Mouse (Mus musculus): ENCODE measurements at regions not wholly inside any gene's neighbourhood (a gene's known extent, or its start where the extent isn't known, plus 50 kb on each side); places are given as distances from the start of the nearest gene placed in this dataset.

GRCm38 (mm10) chr1:77930661-77931060 lies 266.3 kb downstream of the Pax3 start:
- H3K27me3 ChIP-seq (replicated peaks) = no peaks in the 10 kb centered on the region
- H3K4me1 ChIP-seq = 0 out of 2 replicates have a peak, but pooled peaks cover 4% of the 10 kb centered on the region
- no peak for ATAC-seq (ENCODE audit: low FRiP score, low read depth)
- no peak overlapping the region for H3K4me3 ChIP-seq
- no peaks in the 10 kb centered on the region for H3K36me3 ChIP-seq
- WGBS = 86% methylated on average over 6 of the region's 6 CpGs
- H3K9me3 ChIP-seq = no peaks in the 10 kb centered on the region
- H3K4me2 ChIP-seq (replicated peaks) = no peak overlapping the region
- no peak overlapping the region for H3K27ac ChIP-seq
- no peak overlapping the region for H3K9ac ChIP-seq

GRCm38 (mm10) chr1:77929552-77929951 lies 267.4 kb downstream of the Pax3 start:
- Histone ChIP-seq H3K27me3 (replicated peaks) (no peaks in the 10 kb centered on the region), H3K9ac (no peak overlapping the region), H3K4me1 (0 out of 2 replicates have a peak, but pooled peaks cover 4% of the 10 kb centered on the region), H3K27ac (no peak overlapping the region), H3K9me3 (no peaks in the 10 kb centered on the region), H3K4me2 (replicated peaks) (no peak overlapping the region), H3K4me3 (no peak overlapping the region), H3K36me3 (no peaks in the 10 kb centered on the region)
- ATAC-seq (ENCODE audit: low FRiP score, low read depth) = no peak
- WGBS = 14% methylated on average over 8 of the region's 8 CpGs

GRCm38 (mm10) chr1:77926146-77926545 lies 270.8 kb downstream of the Pax3 start:
- ATAC-seq (ENCODE audit: low FRiP score, low read depth) = no peak
- 90% methylated on average over 3 of the region's 3 CpGs for WGBS

GRCm38 (mm10) chr1:77896226-77896625 lies 300.7 kb downstream of the Pax3 start:
- Histone ChIP-seq H3K4me1 (no peaks in the 10 kb centered on the region), H3K36me3 (no peaks in the 10 kb centered on the region), H3K4me2 (replicated peaks) (no peak overlapping the region), H3K27ac (no peak overlapping the region), H3K4me3 (no peak overlapping the region), H3K9ac (no peak overlapping the region), H3K27me3 (replicated peaks) (no peaks in the 10 kb centered on the region), H3K9me3 (no peaks in the 10 kb centered on the region)
- no peak for ATAC-seq (ENCODE audit: low FRiP score, low read depth)
- 66% methylated on average over 5 of the region's 5 CpGs for WGBS

More at GRCm38 (mm10) chr1:77926146-77926545, 270.8 kb downstream of the Pax3 start:
- Histone ChIP-seq H3K4me3 (no peak overlapping the region), H3K4me2 (replicated peaks) (no peak overlapping the region), H3K27ac (no peak overlapping the region), H3K36me3 (no peaks in the 10 kb centered on the region), H3K9ac (no peak overlapping the region), H3K9me3 (no peaks in the 10 kb centered on the region), H3K27me3 (replicated peaks) (no peaks in the 10 kb centered on the region), H3K4me1 (0 out of 2 replicates have a peak, but pooled peaks cover 4% of the 10 kb centered on the region)

- no peak overlapping the region for H3K4me3 ChIP-seq
- no peaks in the 10 kb centered on the region for H3K27me3 ChIP-seq (replicated peaks)
- ATAC-seq (ENCODE audit: low FRiP score, low read depth) = no peak
- no peaks in the 10 kb centered on the region for H3K9me3 ChIP-seq
- H3K4me2 ChIP-seq (replicated peaks) = no peak overlapping the region
- no peak overlapping the region for H3K9ac ChIP-seq
- no peaks in the 10 kb centered on the region for H3K4me1 ChIP-seq
- H3K27ac ChIP-seq = no peak overlapping the region
- H3K36me3 ChIP-seq = no peaks in the 10 kb centered on the region
Measured at GRCm38 (mm10) chr1:77879026-77879425, 317.9 kb downstream of the Pax3 start.

- H3K27ac ChIP-seq = no peak overlapping the region
- no peaks in the 10 kb centered on the region for H3K36me3 ChIP-seq
- H3K4me2 ChIP-seq (replicated peaks) = no peak overlapping the region
- no peak overlapping the region for H3K4me3 ChIP-seq
- H3K4me1 ChIP-seq = no peaks in the 10 kb centered on the region
- no peaks in the 10 kb centered on the region for H3K27me3 ChIP-seq (replicated peaks)
- no peak overlapping the region for H3K9ac ChIP-seq
- H3K9me3 ChIP-seq = no peaks in the 10 kb centered on the region
- no peak for ATAC-seq (ENCODE audit: low FRiP score, low read depth)
- WGBS = 69% methylated on average over 2 of the region's 2 CpGs
Measured at GRCm38 (mm10) chr1:77870125-77870524, 326.8 kb downstream of the Pax3 start.

GRCm38 (mm10) chr1:77869174-77869573 lies 327.8 kb downstream of the Pax3 start:
- 24% methylated on average over 1 of the region's 1 CpGs for WGBS
- H3K9me3 ChIP-seq = no peaks in the 10 kb centered on the region
- ATAC-seq (ENCODE audit: low FRiP score, low read depth) = no peak
- H3K4me2 ChIP-seq (replicated peaks) = no peak overlapping the region
- H3K36me3 ChIP-seq = no peaks in the 10 kb centered on the region
- no peaks in the 10 kb centered on the region for H3K4me1 ChIP-seq
- no peak overlapping the region for H3K4me3 ChIP-seq
- H3K27me3 ChIP-seq (replicated peaks) = no peaks in the 10 kb centered on the region
- H3K27ac ChIP-seq = no peak overlapping the region
- H3K9ac ChIP-seq = no peak overlapping the region

- H3K36me3 ChIP-seq = no peaks in the 10 kb centered on the region
- no peak overlapping the region for H3K9ac ChIP-seq
- ATAC-seq (ENCODE audit: low FRiP score, low read depth) = no peak
- H3K4me1 ChIP-seq = no peaks in the 10 kb centered on the region
- H3K4me3 ChIP-seq = no peak overlapping the region
- H3K27ac ChIP-seq = no peak overlapping the region
- no peaks in the 10 kb centered on the region for H3K27me3 ChIP-seq (replicated peaks)
- H3K4me2 ChIP-seq (replicated peaks) = no peak overlapping the region
- no peaks in the 10 kb centered on the region for H3K9me3 ChIP-seq
- 90% methylated on average over 9 of the region's 9 CpGs for WGBS
Measured at GRCm38 (mm10) chr1:77859931-77860330, 337.0 kb downstream of the Pax3 start.

- no peak for ATAC-seq (ENCODE audit: low FRiP score, low read depth)
- Histone ChIP-seq H3K36me3 (no peaks in the 10 kb centered on the region), H3K27ac (no peak overlapping the region), H3K27me3 (replicated peaks) (no peaks in the 10 kb centered on the region), H3K4me2 (replicated peaks) (no peak overlapping the region), H3K9me3 (no peaks in the 10 kb centered on the region), H3K9ac (no peak overlapping the region), H3K4me1 (no peaks in the 10 kb centered on the region), H3K4me3 (no peak overlapping the region)
- 77% methylated on average over 1 of the region's 1 CpGs for WGBS
Measured at GRCm38 (mm10) chr1:77854366-77854765, 339.5 kb upstream of the Epha4 start.

GRCm38 (mm10) chr1:77847766-77848615 lies 333.1 kb upstream of the Epha4 start:
- no peak overlapping the region for H3K9ac ChIP-seq
- H3K4me2 ChIP-seq (replicated peaks) = no peak overlapping the region
- H3K9me3 ChIP-seq = no peaks in the 10 kb centered on the region
- peaks cover 11% of the 10 kb centered on the region; the same call in 1 of the 2 replicates for H3K4me1 ChIP-seq
- H3K4me3 ChIP-seq = no peak overlapping the region
- 58% methylated on average over 9 of the region's 9 CpGs for WGBS
- H3K27me3 ChIP-seq (replicated peaks) = no peaks in the 10 kb centered on the region
- no peak for ATAC-seq (ENCODE audit: low FRiP score, low read depth)
- no peaks in the 10 kb centered on the region for H3K36me3 ChIP-seq
- no peak overlapping the region for H3K27ac ChIP-seq

- Histone ChIP-seq H3K4me2 (replicated peaks) (no peak overlapping the region), H3K9me3 (no peaks in the 10 kb centered on the region), H3K4me3 (no peak overlapping the region), H3K27me3 (replicated peaks) (no peaks in the 10 kb centered on the region), H3K27ac (no peak overlapping the region), H3K9ac (no peak overlapping the region), H3K4me1 (peaks cover 11% of the 10 kb centered on the region; the same call in 1 of the 2 replicates), H3K36me3 (no peaks in the 10 kb centered on the region)
- 81% methylated on average over 12 of the region's 12 CpGs for WGBS
- ATAC-seq (ENCODE audit: low FRiP score, low read depth) = no peak
Measured at GRCm38 (mm10) chr1:77846039-77846727, 331.3 kb upstream of the Epha4 start.

- no peak overlapping the region for H3K9ac ChIP-seq
- no peaks in the 10 kb centered on the region for H3K27me3 ChIP-seq (replicated peaks)
- H3K9me3 ChIP-seq = no peaks in the 10 kb centered on the region
- ATAC-seq (ENCODE audit: low FRiP score, low read depth) = no peak
- no peaks in the 10 kb centered on the region for H3K4me1 ChIP-seq
- WGBS = 72% methylated on average over 9 of the region's 9 CpGs
- H3K4me2 ChIP-seq (replicated peaks) = no peak overlapping the region
- H3K36me3 ChIP-seq = no peaks in the 10 kb centered on the region
- no peak overlapping the region for H3K4me3 ChIP-seq
- H3K27ac ChIP-seq = no peak overlapping the region
Measured at GRCm38 (mm10) chr1:77840672-77841071, 325.8 kb upstream of the Epha4 start.
